Mouse (Mus musculus) stomach, postnatal 0 days (tissue): ENCODE data around the gene Nanos2.

Experiments
- CTCF ChIP-seq: IDR thresholded peaks from 2 replicates; pipeline ENCODE4 v1.5.1; 2016; ENCODE audit warnings: antibody characterized with exemption, low read depth, mild to moderate bottlenecking, moderate library complexity
- EP300 ChIP-seq: optimal IDR thresholded peaks from 2 replicates; pipeline ENCODE3; 2016; ENCODE audit warnings: antibody characterized with exemption

GRCm38 (mm10) chr7:19012025-19012621 lies 24.9 kb downstream of the Nanos2 start:
- TF ChIP-seq EP300 (no peak), CTCF (no peak)
